Mouse (Mus musculus) liver, postnatal 0 days (tissue): ENCODE measurements around the gene Col6a6.

Experiments
- CTCF ChIP-seq: sonication (generic); IDR thresholded peaks from 2 replicates; pipeline ENCODE4 v1.5.1; 2016; ENCODE audit warnings: antibody characterized with exemption, low read depth
- EP300 ChIP-seq: IDR thresholded peaks from 2 replicates; pipeline ENCODE4 v1.6.1; 2016; ENCODE audit warnings: antibody characterized with exemption, low read depth, mild to moderate bottlenecking

- TF ChIP-seq CTCF, result no peak
- TF ChIP-seq EP300, result no peak
Measured at GRCm38 (mm10) chr9:105791810-105792209, 36.1 kb downstream of the Col6a6 start.
